Mouse (Mus musculus) right cerebral cortex, adult 2 months (tissue): Measurements from ENCODE around the gene Taf8.

ENCODE experiments used
- DNase-seq, 2 experiments: peaks; one replicate each; pipeline ENCODE4 v3.0.0; 2021 to 2022; ENCODE audit warnings: low spot score in 2 of 2

Taf8 gene

DNA sequence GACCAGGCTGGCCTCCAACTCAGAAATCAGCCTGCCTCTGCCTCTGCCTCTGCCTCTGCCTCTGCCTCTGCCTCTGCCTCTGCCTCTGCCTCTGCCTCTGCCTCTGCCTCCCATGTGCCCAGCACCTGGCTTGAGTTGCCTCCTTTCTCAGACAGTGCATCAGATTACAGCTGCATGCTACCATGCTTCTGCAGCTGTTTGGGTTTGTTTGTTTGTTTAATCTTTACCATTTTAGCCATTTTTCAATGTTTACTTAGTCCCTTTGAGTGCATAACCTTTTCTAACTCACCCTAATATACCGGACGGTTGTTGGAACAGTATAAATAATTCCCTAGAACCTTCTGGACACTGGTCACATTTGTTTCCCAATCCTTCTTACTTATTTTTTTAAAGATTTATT is 43.2 kb downstream of the Taf8 start:
- DNase-seq: no peak

- no peak for DNase-seq
Measured at GRCm38 (mm10) chr17:47458310-47458709, 43.8 kb downstream of the Taf8 start.

DNA sequence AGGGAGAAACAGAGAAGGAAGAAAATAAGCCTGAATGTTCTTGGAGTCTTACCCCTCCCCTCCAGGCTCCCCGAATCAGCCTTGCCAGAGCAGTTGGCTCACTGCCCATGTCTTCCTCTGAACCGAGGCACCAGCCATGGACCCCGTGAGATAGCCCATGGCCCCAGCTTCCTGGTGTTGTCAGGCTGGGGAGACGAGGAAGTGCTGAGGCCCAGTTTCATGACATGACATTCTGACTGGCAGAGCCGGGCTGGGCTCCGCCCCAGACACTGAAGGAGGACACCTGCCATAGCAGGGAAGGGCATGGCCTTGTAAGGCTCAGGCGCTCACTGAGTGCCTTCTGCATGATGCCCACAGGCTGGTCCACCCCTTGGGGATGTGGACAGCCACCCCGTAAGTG is 47.4 kb downstream of the Taf8 start:
- DNase-seq: no peak

DNA sequence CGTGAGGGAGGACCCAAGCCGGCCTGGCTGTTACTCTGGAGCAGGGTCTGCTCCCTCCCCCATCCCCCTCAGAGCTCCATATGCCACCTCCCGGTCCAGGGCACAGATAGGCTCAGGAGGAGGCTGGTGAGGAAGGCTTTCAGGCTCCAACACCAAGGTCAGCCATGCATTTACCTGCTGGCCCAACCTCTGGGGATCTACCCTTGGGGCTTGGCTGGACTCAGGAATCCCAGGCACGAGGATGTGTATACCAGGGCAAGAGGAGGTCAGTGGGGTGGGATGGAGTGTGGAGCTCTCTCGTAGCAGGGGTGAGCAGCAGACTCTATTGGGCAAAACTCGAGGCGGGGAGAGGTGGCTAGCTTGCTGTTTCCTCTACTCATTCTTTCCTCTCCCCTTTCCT is 49.2 kb downstream of the Taf8 start:
- no peak for DNase-seq

DNA sequence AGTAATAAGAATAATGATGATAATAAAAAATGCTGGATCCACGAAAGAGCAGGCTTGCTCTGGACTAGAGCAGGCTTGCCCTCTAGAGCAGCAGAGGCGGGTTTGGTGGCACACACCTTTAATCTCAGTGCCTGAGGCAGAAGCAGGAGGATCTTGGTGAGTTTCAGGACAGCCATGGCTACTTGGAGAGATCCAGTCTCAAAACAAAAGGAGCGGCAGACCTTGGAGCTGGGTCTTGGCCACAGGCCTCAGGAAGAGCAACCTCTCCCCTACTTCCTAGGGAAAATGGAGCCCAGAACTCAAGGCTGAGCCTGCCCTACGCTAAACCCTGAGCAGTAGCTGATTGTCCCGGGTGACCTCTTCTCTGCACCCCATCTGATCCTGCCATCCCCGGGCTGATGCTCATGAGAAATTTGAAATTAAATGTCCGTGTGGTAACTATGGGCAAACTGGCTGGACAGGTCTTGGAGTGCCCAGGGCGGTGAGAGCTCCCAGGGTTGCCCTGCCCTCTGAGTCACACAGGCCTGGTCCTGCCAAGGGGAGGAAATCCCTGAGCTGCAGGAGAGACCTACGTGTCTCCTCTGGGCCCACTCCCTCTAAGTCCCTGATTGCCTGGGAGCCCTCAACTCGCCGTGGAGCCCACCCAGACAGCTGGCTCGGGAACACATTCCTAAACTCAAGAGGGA is 51.1 kb downstream of the Taf8 start:
- no peak for DNase-seq

DNA sequence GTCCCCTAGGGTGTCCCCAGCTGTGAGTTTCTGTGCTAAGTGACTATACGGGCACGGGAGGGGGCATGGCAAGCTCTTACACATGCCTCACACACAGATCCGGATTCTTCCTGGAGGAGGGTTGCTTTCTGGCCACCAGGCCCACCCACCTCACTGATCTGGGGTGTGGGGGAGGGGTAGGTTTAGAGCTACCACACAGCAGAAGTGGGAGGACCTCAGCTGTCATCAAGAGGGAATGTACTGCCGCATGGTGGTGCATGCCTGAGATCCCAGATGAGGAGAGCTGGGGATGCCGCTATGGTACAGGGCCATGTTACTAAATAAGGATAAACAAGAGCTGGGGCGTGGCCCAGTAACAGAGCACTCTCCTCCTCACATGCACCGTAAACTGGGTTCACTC is 51.9 kb downstream of the Taf8 start:
- no peak for DNase-seq

- no peak for DNase-seq
Measured at GRCm38 (mm10) chr17:47449432-47449831, 52.7 kb downstream of the Taf8 start.

DNA sequence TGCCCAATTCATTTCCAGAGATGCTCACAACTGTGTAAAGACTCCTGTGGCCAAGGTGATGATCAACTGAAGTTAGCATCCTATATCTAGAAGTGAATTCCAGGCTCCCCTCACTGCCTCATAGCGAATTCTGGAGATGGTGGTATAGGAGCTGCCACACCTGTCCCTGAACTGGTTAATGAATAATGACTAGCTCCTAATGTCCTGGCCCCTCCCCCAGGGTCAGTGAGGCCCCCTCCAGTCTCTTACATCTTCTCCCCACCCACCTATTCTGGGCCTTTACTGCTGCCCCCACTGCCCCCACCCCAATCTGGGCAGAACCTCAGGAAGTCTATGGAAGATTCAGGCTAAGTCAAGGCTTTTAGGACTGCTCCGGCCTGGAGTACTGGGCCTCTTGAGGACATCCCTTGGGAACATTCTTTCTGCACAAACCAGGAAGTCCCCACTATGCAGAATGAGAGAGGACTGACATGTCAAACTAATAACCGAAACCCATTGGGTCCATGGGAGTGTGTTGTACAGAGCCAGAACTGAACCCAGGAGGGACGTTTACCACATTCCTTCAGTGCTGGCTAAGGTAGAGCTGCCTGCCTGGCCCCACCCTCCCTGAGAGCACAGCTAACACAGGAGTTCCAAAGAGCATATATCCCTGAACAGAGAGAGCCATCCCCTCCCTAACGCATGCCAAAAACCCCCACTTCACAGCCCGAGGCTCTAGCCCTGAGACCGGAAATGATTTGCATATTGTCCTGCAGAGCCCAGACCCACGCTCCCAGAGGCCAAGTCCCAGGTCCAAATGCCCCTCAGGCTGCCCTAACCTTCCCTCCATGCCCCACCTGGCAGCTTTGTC is 53.3 kb downstream of the Taf8 start:
- no peak for DNase-seq

DNA sequence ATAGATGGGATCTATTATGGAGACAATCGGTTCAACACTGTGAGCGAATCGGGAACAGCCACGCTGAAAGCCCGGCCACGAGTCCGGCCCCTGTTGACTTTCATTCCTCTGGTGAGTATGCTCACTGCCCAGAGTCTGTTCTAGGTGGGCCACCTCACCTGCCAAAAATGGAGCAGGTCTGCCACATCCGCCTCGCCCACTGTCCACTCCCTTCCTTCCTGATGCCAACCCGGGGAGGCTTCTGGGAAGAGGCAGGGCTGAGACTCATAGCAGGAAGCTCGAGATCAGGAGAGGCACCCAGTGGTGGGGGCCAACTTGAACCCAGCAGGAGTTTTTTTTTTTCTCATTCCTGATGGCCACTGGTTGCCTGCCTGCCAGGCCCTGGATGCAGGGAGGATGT is 55.5 kb downstream of the Taf8 start:
- no peak for DNase-seq

DNA sequence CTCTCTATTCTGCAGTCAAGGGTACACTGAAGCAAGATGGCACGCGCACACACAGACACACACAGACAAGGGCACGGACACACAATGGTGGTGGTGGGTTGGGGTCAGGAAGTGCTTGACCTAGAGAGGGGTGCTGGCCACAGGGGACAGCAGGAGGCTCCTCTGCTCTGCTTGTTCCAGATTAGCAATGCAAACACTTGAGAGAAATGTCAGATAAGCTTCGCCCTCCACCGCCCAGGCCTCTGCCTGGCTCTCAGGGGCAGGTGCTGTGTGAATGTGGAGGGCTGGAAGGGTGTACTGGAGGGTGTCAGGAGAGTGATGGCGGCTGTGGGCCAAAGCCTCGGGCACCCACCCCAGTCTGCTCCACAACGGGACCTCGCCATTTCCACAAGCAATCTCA is 56.1 kb downstream of the Taf8 start:
- no peak for DNase-seq

- no peak for DNase-seq
Measured at GRCm38 (mm10) chr17:47445518-47445917, 56.6 kb downstream of the Taf8 start.

DNA sequence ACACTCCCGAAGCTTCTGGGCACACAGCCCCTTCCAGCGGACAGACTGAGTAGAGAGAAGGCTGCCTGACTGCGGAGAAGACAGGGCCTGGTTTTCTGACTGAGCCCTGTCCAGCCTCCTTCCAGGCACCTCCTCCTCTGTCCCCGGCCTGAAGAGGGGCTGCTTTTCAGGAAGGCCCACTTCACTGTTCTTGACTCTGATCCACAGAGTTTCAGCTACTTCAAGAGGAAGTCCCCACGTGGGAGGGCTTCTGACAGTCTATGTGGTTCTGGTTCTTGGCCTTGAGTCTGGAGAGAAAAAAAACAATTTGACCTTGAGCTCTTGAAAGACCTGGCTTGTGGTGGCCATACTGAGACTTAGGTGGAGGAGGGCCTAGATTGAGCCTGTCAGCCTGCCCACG is 58.0 kb downstream of the Taf8 start:
- DNase-seq: no peak

DNA sequence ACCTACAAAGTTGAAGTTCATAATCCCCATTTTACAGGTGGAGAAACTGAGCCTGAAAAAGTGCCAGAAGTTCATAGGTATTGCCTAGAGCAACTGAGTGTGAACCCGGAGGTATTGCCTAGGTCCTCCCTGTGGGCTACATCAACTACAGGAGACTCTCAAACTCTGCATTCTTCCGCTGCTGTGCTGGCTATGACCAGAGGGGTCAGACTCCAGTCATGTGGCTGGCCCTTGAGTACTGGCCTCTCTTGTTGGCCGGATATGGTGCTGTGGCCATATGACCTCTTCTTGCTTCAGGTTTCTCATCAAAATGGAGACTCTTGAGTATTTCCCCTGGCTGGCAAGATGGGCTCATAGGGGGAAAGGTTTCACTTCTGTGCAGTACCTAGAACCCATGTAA is 59.8 kb downstream of the Taf8 start:
- no peak for DNase-seq

DNA sequence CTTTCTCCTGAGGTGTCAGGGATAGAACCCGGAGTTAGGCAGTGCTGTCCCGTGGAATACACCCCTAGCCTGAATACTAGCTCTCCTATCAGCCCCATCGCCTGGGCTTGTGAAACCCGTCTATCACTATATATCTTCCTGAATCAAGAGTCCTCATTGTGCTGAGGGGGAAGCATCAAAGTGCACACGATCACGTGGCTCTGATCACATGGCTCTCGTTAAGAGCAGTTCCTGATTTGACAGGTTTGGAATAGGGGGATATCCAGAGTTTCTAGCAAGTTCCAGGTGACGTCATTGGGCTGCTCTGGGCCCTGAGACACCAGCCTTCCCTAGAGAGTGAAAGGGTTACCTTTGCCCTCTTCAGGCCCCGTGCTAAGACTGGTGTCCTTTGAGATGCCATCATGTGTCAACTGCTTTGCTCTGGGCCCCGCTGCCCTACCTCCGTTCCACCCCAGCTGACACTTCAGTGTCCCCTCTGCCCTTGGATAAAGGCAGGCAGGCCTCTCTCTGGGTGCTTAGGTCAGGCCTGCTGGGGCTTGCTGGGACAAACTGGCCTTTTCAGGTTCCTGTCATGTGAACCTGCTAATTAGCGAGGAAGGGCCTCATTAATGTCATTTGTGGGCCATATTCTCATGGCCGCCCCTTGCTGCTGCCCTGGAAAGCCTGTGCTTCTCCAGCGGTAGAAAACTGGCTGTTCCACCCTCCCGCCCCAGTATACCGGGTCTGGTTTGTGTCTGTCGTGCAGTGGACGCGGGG is 60.6 kb downstream of the Taf8 start:
- no peak for DNase-seq

GRCm38 (mm10) chr17:47440359-47440890 is 61.7 kb downstream of the Taf8 start:
- DNase-seq: no peak

- no peak for DNase-seq
Measured at GRCm38 (mm10) chr17:47439396-47440028, 62.6 kb downstream of the Taf8 start.

GRCm38 (mm10) chr17:47438611-47439010 is 63.5 kb downstream of the Taf8 start:
- no peak for DNase-seq

GRCm38 (mm10) chr17:47436907-47437547 is 65.1 kb downstream of the Taf8 start, which contains the start of gene 1700001C19Rik:
Gene 1700001C19Rik (minus strand): TSS chr17:47437376.
- DNase-seq: no peak

DNA sequence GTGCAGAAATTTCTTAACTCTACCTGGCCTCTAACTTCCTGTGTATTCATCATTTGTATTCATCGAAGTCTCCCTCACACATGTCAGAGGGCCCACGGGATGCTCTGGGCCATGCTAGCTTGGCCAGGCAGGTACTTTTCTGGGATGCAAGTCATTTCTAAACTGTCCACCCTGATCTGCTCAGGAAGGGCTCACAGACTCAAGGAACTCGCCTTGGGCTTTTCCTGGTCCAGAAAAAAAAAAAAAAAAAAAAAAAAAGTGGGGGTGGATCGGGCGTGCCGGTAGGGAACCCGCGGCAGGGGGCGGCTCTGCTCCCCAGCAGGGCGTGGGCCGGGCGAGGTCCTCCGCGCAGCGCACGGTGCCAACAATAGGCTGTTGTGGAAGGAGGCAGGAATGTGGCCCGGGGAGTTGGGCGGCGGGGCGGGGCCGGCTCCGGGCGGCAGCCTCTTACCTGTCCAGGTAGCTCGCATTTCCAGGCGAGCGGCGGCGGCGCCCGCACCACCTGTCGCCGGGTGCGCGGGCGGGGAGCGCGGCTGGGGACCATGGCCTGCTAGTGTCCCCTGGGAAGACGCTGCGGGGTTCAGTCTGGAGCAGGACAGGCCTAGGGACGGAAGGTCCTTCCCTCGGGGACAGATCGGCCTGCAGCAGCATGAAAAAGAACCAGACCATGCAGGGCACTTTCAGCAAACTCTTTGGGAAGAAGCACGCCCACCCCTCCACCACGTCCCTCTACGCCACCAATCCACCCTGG is 65.8 kb downstream of the Taf8 start, which contains the start of gene AI661453:
Gene AI661453, plus strand, starts transcription at position 460 of the 751 bp plus-strand sequence.
- DNase-seq: no peak
